Mouse (Mus musculus) left cerebral cortex, adult 11 months (tissue): Measurements from ENCODE around the gene Vipas39.
A peak's percentile ranks its signal among the peaks of the same experiment; 100 is the strongest.
"Not testable (repeated sequence)": the region's sequence is repeated elsewhere in the genome, so short reads cannot be mapped to it uniquely, and the experiment has no call there.

Experiments
- DNase-seq: peaks from one replicate; pipeline ENCODE4 v3.0.0; 2022; ENCODE audit warnings: low spot score

The Vipas39 gene

DNA sequence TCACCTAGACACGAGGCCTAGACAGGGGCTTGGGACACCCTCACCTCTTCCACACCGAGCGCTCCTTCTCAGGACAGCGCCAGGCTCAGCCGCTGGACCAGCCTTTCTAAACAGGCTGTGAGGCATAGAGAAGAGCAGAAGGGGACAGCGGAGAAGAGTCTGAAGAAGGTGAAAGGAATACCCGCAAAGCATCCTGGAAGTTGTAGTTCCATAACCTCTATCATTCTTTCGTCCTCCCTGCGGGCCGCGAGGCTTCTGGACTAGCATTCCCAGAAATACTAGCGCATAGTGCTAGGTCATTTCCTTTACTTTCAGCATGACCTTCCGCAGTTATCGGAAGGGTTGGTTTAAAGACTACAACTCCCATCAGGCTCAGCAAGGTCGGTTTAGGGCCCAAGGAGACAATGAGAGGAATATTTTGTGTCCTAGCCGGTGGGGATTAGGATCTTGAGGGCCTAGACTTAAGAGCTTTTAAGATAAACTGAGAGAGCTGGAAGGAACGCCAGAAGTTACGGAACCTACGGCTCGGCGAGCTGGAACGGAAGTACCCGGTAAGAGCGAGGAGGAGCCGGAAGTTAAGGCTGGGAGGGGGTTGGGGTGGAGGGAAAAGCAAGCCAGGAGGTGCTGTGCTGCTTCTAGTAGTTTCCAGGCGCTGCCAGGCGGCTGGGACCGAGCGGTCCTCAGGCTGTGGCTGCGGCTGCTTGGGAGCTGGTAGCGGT, at the start of gene Vipas39, which contains the start of gene Ahsa1:
Gene Vipas39, minus strand, starts transcription at position 149 of the 719 bp plus-strand sequence.
Gene Ahsa1, plus strand, starts transcription at position 372 of the 719 bp plus-strand sequence.
- peak; percentile 93 for DNase-seq

DNA sequence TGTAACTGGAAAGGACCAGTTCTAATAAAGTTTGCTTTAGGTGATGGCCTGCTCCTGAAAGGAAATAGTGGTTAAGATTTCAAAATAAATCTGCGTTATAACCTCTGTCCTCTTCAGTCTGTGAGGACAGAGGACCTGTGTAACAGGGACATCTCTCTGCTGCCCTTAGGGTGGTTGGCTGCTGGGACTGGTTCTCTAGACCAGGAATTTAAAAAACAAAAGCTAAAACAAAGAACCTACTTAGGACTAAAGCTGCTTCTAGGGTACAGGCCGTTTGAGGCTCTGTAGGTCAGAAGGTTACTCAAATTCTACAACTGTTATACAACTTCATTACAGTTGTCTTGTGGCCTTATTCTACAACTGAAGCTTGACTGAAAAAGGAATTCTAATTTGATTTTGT, 47.0 kb upstream of the Vipas39 start:
- DNase-seq: no peak

DNA sequence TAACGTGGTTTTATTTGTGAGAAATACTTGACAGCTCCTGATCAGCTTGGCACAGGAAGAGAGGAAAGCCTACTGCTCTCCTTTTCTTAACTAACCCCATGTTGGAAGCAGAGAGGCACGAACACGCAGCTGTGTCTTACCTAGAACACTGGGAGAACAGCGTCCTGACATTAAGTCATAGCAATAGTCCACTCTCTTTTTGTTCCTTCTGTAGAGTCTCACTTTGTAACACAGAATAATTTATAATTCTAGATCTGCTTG, 40.5 kb upstream of the Vipas39 start:
- not testable (repeated sequence) for DNase-seq

DNA sequence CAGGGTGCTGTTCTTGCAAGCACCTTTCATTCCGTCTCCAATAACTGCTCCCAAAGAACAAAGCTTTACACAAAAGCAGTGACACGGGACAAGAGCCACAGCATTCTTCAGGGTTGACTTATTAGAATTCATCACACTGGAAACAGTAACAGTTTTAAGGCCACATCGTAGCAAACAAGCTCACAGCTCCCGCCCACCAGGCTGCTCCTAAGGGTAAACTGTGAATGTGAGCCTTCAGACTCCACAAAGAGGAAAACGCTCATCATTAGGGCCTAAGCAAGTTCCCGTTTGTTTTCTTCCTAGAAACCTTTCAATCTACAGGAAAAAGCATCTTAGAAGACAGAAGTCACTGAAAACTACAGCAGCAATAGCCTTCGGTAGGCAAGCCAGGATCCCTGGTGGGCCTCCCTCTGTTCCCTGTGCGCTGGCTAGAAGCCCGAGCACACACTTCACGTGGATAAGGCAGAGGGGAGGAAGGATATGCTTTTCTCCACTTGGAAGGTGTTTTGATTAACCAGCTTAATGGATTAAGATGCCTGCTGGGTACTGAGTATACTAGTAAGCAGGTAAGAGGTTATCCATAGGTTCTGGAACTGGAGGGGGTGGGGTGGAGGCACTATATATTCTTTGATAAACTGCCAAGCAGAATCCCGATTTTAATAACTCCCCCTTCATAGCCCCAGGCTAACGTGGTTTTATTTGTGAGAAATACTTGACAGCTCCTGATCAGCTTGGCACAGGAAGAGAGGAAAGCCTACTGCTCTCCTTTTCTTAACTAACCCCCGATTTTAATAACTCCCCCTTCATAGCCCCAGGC, 39.9 kb upstream of the Vipas39 start:
- DNase-seq: no peak

DNA sequence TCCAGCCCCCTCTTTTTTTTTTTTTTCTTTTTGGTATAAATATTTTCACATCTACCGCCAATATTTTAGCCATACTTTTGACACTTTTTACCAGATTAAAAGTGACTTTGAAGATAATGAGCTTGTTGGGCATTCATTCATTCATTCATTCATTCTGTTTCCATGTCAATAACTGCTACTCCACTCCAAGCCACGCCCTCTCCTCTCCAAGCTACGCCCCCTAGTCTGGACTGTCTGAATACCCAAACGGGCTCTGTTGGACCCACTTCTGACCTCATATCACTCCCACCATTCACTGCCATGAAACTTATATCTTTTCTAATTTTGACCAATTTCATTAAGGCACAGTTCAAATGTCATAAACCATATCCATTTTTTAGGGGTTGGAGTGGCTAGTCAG, 35.1 kb upstream of the Vipas39 start:
- DNase-seq: no peak

DNA sequence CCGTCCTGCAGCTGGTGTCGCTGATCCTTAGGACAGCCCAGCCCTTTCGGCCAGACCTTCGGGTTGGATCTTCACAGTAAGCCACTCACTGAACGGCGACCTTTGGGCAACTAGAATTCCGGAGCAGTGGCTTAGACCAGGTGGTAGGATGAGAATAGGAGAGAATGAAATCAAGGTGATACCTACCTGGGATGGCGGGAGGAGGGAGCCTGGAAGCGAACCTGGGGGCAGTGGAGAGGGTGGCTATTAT, 34.3 kb upstream of the Vipas39 start:
- DNase-seq: no peak

DNA sequence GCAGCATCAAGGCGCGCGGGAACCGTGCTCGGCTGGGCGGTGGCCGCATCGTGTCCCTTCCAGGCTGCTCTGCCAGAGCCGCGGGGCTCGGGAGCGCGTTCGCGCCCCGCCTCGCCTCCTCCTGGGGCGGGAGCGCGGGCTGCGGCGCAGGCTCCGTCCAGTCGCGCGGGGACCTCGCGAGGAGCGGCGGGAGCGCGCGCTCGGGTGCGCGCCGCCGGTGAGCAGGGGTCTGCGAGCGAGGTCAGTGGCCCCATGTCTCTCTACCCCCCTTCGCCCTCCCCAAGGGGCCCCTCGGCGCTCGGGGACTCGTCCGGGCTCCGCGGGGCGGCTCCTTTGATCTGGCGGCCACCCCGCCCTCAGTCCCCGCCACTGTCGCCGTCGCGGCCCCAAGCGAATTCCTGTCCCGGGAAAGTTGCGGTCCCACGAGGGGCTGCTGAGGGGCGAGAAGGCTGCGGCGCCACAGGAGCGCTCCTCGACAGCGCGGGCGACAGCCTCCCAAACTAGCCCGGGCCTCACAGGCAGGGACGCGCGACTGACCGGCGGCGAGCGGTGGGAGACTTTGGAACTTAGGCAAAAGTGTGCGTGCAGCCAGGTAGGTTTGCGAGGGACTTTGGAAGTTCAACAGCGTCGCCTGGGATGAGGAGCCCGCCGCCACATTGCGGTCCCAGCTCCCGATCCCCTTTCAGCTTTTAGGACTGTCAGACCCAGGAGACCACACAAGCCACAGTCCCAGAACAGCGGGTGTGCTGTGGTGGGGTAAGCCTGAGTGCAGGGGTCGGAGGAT, 33.8 kb upstream of the Vipas39 start, which contains the start of gene Ism2:
Gene Ism2, minus strand, starts transcription at position 49 of the 784 bp plus-strand sequence.
- DNase-seq: no peak

DNA sequence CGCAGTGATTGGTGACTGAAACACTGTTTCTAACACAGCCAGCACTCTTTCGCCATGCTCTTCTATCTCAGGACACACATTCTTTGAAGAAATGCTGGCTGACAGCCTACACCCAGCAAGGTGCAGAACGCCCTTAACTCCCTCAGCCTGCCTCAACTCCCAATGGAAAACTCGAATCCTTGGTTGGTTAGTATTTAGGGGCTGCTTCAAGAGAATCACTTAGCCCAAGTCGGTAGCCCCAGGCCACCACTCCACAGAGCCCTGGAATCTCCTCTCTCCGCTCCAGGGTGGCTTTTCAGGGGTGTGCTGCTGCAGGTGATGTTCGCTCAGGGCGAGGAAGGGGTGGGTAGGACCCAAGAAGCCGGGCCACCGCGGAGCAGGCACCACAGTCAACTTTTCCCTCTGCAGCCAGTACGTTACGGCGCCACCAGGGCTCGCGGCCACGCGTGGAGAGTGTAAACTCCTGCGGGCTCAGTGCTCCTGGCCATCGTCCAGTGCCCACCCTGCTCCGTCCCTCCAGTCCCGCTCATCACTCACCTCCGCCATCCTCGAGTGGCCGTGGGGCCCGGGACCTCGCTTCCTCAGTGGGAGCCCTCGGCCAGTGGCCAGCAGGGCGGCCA, 33.1 kb upstream of the Vipas39 start:
- DNase-seq: no peak

DNA sequence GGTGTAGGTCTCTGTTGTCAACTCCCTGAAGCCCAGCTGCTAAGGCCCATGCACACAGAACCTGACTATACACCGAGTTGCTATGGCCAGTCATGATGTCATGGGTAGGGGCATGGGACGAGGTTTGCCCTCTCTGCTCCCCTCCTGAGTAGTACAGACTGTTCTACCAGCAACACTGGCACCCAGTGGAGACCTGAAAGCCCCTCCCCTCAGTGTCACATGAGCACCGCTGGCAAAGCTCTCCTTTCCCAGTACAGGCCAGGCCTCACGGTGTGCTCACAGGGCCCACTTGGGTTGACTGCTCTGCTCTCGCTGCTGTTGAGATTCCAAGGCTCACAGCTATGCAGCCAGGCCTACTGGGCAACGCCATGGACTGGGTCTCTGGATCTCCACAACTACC, 27.9 kb upstream of the Vipas39 start:
- no peak for DNase-seq

DNA sequence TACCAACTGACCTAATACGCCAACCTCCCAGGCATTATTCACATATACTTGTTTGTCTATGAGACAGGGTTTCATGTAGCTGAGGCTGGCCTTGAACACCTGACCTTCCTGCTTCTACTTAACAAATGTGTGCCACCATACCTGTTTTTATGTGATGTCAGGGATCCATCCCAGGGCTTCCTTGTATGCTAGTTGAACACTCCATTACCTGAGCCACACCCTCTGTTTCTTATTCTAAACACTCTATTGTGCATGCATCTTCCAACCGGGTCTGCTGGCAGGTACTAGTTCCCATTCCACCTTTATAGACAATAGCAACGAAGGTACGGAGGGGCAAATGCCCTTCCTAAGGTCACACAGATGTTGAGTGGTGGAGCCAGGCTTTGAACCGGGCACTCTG, 23.0 kb upstream of the Vipas39 start:
- no peak for DNase-seq

DNA sequence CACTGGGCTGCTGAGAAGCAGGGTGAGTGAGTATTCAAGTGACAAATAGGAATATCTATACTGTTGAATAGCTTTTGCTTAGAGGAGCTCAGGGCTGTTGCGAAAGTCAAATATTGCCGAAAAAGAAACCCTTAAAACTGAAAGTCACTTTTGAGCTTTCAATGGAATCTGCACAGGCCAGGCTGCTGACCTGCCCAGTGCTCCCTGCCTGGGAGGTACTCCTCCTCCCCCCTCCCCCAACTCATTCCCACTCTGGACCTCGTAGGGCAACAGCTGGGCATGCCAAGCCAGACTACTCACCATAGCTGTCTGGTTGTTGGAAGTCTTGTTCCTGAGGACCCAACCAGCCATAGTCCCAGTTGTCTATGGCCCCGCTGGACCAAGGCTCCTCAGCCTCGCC, 18.7 kb upstream of the Vipas39 start:
- no peak for DNase-seq

DNA sequence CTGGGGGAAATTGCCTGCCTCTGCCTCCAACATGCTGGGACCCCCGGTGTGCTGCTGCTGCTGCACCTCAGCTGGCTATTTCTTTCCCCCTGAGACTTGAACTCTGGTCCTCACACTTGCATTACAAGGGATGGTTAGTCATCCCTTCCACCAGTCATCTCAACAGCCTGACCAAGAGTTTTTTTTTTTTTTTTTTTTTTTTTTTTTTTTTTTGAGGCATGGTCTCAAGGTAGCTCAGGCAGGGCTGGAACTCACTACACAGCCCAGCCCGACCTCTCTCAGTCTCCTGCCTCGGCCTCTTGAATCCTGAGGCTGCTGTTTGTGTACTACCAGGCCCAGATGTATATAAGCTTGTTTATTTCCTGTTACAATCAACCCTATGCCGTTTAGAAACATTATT, 18.2 kb upstream of the Vipas39 start:
- DNase-seq: no peak

DNA sequence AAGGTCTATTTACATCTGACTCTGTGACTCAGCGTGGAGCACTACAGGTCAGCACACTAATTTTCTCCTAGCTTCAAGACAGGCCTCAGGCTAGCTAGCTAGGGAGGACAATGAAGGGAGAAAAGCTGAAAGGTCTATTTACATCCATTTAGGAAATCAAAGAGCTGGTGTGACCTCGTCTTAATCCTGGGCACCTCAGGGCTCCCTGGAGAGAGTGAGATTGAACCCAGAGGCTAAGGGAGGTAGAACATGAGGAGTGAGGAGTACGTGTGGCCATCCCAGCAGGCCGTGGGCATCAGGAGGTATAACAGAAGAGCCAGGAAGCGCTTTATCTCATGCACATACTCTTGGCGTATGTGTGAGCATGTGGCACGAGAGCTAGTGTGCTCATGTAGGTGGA, 17.6 kb upstream of the Vipas39 start:
- DNase-seq: no peak

DNA sequence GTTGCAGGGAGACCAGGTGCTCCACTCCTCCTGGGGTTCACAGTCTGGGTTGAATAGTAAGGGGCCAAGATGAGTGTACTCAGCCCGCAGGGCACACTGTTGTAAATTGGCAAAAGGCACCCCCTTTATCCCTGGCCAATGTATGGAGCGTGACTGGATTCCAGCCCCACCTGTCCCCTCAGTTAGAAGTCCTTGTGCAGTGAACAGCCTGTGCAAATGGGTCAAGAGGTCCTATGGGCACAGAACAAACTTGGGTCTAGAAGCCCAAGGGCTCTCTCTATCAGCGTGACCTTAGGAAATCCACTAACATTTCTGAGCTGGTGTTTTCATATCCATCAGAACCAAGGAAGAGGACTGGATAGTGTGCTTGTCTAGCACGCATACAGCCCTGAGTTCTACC, 16.7 kb upstream of the Vipas39 start:
- DNase-seq: no peak

DNA sequence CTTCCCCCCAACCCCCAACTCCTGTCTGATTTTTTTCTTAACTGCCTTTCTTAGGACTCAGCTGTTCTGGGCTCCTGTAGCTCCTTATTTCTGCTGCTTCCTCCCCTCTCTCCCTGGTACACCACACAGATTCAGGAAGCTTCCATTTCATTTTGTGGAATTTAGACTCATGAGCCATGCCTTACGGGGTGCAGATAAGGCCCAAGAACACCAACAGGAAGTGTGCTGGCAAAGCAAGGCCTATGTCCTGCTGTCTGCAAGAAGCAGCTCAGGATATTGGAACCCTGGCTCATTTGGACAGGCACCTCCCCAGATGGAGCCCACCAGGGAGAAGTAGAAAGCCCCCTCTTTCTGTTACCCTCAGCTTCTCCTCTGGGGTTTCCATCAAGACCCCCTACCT, 15.7 kb upstream of the Vipas39 start:
- DNase-seq: no peak

DNA sequence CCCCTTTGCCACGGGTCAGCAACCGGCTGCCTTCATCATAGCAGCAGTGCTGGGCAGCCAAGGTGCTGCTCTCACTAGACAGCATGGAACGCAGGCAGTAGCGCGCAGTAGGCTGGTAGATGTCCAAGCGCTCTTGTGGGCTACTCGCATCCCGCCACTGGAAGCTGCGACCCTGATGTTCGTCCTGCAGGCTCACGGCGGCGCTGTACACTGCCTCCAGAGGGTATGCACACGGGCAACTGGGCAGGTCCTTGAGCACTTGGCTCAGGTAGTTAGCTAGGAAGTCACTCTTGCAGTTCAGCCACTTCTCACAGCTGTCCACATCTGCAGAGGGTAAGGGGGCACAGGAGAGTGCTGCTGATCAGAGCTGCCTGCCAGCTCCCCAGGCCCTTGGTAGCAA, 13.8 kb upstream of the Vipas39 start:
- no peak for DNase-seq

DNA sequence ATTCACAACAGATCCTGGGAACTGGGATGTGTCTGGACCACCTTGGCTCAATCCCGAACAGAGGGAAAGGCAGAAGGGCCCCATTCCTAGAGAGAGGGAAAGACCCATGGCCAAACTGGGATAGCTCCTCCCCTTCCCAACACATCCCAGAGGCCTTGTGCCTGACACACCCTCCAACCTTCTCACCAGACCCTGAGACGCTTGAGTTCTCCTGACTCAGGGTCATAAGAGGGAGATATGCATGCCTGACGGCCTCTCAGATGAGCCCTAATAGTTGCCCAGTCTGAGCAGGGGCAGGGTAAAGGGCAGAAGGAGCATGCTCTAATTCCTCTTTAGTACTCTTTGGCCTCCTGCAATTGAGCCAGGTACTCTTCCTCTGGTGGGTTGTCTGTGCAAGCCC, 13.3 kb upstream of the Vipas39 start:
- DNase-seq: no peak

DNA sequence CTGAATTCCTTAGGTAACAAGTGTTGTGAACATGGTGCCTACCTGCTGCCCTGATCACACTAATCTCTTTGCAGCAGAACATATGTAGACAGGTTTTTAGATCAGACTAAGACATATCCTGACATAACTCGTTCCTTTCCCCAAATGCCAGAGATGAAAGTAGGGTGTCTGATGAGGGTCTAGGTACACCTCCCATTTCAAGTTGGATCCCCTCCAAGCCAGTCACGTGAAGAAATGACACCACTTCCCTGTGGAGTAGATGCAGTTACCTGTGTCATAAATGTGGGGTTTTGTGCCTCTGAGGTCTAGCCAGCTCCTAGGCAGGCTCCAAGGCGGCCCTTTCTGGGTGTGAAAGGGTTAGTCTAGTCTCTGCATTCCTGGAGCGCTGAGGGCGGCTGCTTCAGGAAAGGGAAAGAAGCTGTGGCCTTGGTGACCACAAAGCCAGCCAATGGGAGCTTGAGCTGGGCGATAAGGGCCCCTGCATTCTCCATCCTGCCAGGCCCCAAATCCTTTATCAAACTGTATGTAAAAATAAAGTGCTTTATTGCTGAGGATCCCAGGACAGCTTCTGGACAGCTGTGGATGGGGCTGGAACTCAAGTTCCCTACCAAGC, 12.2 kb upstream of the Vipas39 start:
- no peak for DNase-seq

DNA sequence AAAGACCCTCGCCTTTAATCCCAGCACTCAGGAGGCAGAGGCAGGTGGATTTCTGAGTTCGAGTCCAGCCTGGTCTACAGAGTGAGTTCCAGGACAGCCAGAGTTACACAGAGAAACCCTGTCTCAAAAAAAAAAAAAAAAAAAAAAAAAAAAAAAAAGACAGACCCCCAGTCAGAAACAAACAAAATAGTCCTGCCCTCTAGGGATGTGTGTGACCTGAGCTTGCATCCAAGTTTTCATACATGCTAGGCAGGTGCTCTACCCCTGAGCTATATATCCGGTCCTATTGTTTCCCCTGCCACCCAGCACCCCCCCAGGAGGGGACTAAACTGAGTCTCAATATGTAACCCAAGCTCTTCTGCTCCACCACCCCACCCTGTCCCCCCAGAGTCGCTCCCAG, 11.2 kb upstream of the Vipas39 start:
- not testable (repeated sequence) for DNase-seq

DNA sequence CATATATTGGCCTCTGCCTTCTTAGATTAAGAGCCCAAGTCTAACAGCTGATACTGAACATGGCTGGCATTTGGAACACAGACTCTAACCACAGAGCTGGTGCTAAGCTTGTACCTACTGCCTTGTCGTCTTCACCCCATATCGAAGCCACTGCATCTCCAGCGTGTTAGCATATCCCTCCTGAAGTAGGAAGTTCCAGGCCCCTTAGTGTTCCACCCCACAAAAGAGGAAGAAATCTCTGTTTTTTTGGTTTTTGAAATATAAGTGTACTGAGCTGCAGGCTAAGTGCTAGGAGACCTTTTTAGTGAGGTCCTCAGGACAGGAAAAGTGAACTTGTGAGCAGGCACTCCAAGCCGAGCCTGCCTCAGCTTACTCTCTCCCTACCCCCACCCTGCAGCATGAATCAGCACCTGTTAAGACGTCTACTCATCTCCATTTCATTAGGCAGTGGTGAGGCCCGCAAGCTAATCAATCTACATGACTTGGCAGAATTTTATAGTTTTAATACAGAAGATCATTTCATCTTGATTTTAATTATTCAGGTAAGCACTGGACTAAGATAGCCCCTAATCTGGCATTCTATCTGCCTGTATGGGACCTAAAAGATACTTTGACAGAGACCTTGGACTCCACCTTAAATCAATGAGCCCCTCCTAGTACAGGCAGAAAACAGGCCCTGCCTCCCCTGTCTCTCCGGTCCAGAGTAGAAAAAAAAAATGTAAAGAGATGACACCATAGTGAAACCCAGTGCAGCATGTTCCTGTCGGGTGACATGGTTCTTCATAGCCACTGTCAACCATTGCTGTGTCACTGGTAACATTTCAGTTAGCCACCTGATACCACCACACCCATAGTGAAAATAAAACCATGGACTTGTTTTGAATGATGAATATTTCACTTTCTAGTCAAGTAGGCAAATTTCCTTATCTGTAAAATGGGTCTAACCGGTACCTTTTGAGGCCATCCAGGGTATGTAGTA, 9.1 kb upstream of the Vipas39 start:
- no peak for DNase-seq

DNA sequence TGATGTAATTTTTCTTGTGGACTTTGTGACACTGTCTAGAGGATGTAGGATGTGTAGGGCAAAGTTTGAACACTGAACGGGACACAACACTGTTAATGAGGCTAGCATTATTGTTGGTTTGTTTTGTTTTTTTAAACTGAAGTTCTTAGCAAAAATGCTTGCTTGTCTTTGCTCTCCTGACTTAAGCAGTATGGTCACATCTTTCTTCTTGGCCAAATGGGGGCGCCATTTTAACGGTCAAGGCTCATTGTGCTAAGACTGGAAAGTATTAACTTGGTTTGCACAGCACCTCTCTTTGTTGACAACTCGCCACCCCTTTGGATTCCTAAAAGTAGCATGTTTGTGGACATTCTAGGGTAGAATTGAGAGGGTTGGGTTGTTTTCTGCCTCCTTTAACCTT, 1.6 kb upstream of the Vipas39 start:
- no peak for DNase-seq
